Mouse (Mus musculus) lung, postnatal 0 days (tissue): ENCODE data around the gene Akip1. TPM values are rescaled to one million over a fixed set of nuclear protein-coding genes. Genes with fewer than 3 reads are reported as not detected.

Experiments
- ATAC-seq: fragments of 200-750 bp; cut with Nextera tagmentation; 2 replicates; pipeline ENCODE4 v1.8.0; 2017; ENCODE audit warnings: moderate library complexity
- DNase-seq: peaks from one replicate; pipeline ENCODE4 v3.0.0-alpha.2; 2016; ENCODE audit warnings: low spot score
- H3K27ac ChIP-seq: fragments of 300-500 bp; sonication (generic); 2 replicates; pipeline ENCODE4 v1.5.1; 2014; ENCODE audit warnings: antibody characterized with exemption, mild to moderate bottlenecking, low read length, mixed read lengths
- H3K27me3 ChIP-seq: fragments of 300-500 bp; sonication (generic); replicated peaks from 2 replicates; pipeline ENCODE4 v1.6.1; 2014; ENCODE audit warnings: low read length, mixed read lengths; ENCODE audit not compliant: insufficient read depth
- H3K36me3 ChIP-seq: fragments of 300-500 bp; sonication (generic); 2 replicates; pipeline ENCODE4 v1.6.1; 2014; ENCODE audit warnings: low read length, mixed read lengths; ENCODE audit not compliant: insufficient read depth
- H3K4me1 ChIP-seq: fragments of 300-500 bp; sonication (generic); 2 replicates; pipeline ENCODE4 v1.6.1; 2014; ENCODE audit warnings: antibody characterized with exemption, low read depth, low read length, mixed read lengths; ENCODE audit not compliant: insufficient read depth
- H3K4me2 ChIP-seq: fragments of 300-500 bp; sonication (generic); replicated peaks from 2 replicates; pipeline ENCODE4 v1.6.1; 2014; ENCODE audit warnings: low read depth, mild to moderate bottlenecking, low read length, moderate library complexity, mixed read lengths
- H3K4me3 ChIP-seq: fragments of 300-500 bp; sonication (generic); 2 replicates; pipeline ENCODE4 v1.5.1; 2014; ENCODE audit warnings: low read depth, low read length
- H3K9ac ChIP-seq: fragments of 300-500 bp; sonication (generic); replicated peaks from 2 replicates; pipeline ENCODE4 v1.6.1; 2014; ENCODE audit warnings: low read depth, mild to moderate bottlenecking
- H3K9me3 ChIP-seq: fragments of 300-500 bp; sonication (generic); 2 replicates; pipeline ENCODE4 v1.6.1; 2016; ENCODE audit warnings: low read length, mixed read lengths
- CTCF ChIP-seq: IDR thresholded peaks from 2 replicates; pipeline ENCODE4 v1.5.1; 2016; ENCODE audit warnings: antibody characterized with exemption, mild to moderate bottlenecking
- EP300 ChIP-seq: IDR thresholded peaks from 2 replicates; pipeline ENCODE4 v1.6.1; 2016; ENCODE audit warnings: antibody characterized with exemption, mild to moderate bottlenecking, control low read depth
- WGBS: fragments of 180-500 bp; shearing (Covaris S2); extraction: QIAGEN DNeasy Blood & Tissue Kit; methylation state at CpG from one replicate; pipeline ENCODE4 v1.1.7; 2014; 5-methylcytosine and 5-hydroxymethylcytosine counted together
- polyA plus RNA-seq: library from polyadenylated mRNA; unstranded; fragments of >200 nt; fragmentation: Nextera tagmentation; extraction: Ambion mirVana; gene quantifications from 2 replicates; pipeline ENCODE4 v1.2.1, GENCODE M21; 2015

Akip1 gene
- polyA plus RNA-seq, 1 experiment from 2014 or later = 52.5 TPM

- Histone ChIP-seq H3K36me3 (no peaks in the 10 kb centered on the region), H3K4me3 (no peak overlapping the region), H3K4me1 (peaks cover 2% of the 10 kb centered on the region; the same call in 1 of the 2 replicates), H3K9me3 (no peaks in the 10 kb centered on the region), H3K27ac (no peak overlapping the region), H3K27me3 (no peaks in the 10 kb centered on the region), H3K9ac (no peak overlapping the region), H3K4me2 (no peak overlapping the region)
- DNase-seq = no peak
- no peak for ATAC-seq
- 89% methylated on average over 3 of the region's 3 CpGs for WGBS
- TF ChIP-seq EP300 = no peak
- peak; percentile 64 for TF ChIP-seq CTCF
These were observed 13.4 kb upstream of the Akip1 start for GRCm38 (mm10) chr7:109690101-109690500.

DNA sequence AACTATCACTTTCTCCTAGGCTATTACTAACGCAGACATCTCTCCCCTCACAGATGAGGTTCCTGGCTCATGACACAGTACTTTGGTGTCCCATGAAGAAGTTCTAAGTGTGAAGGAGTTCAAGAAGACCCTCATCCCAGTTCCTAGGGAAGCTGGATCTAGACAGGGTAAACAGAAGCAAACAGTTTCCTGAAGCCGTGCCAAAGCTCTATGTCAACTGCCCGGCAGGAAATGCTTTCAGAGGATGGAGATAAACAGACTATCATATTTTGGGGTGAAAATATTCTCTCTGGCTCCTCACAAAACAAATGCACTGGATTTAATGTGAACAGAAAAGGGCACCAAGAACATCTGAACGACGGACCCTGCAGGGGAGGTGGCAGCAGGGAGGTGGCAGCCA is 12.5 kb upstream of the Akip1 start:
- Histone ChIP-seq H3K36me3 (no peaks in the 10 kb centered on the region), H3K9ac (no peak overlapping the region), H3K4me2 (no peak overlapping the region), H3K4me3 (no peak overlapping the region), H3K27me3 (no peaks in the 10 kb centered on the region), H3K9me3 (no peaks in the 10 kb centered on the region), H3K27ac (peak overlapping the region; percentile 64; the same call in 1 of the 2 replicates), H3K4me1 (peaks cover 2% of the 10 kb centered on the region; the same call in 1 of the 2 replicates)
- ATAC-seq (peak; percentile 48), DNase-seq (peak; percentile 69)
- 36% methylated on average over 5 of the region's 5 CpGs for WGBS
- TF ChIP-seq EP300 = peak; percentile 65; the same call in 1 of the 2 replicates
- TF ChIP-seq CTCF = no peak

GRCm38 (mm10) chr7:109694576-109695338 is 8.7 kb upstream of the Akip1 start:
- Histone ChIP-seq H3K4me1 (peaks cover 2% of the 10 kb centered on the region; the same call in 1 of the 2 replicates), H3K4me2 (no peak overlapping the region), H3K9me3 (no peaks in the 10 kb centered on the region), H3K27ac (no peak overlapping the region), H3K9ac (no peak overlapping the region), H3K36me3 (no peaks in the 10 kb centered on the region), H3K4me3 (no peak overlapping the region), H3K27me3 (no peaks in the 10 kb centered on the region)
- ATAC-seq (no peak), DNase-seq (no peak)
- WGBS = 82% methylated on average over 13 of the region's 13 CpGs
- TF ChIP-seq EP300 (no peak), CTCF (no peak)

- WGBS = 87% methylated on average over 10 of the region's 10 CpGs
- Histone ChIP-seq H3K4me1 (peaks cover 2% of the 10 kb centered on the region; the same call in 1 of the 2 replicates), H3K9me3 (no peaks in the 10 kb centered on the region), H3K27me3 (no peaks in the 10 kb centered on the region), H3K36me3 (no peaks in the 10 kb centered on the region), H3K4me2 (no peak overlapping the region), H3K27ac (no peak overlapping the region), H3K4me3 (no peak overlapping the region), H3K9ac (no peak overlapping the region)
- TF ChIP-seq CTCF (no peak), EP300 (no peak)
- DNase-seq = no peak
- no peak for ATAC-seq
These were observed 8.2 kb upstream of the Akip1 start for GRCm38 (mm10) chr7:109695339-109695726.

DNA sequence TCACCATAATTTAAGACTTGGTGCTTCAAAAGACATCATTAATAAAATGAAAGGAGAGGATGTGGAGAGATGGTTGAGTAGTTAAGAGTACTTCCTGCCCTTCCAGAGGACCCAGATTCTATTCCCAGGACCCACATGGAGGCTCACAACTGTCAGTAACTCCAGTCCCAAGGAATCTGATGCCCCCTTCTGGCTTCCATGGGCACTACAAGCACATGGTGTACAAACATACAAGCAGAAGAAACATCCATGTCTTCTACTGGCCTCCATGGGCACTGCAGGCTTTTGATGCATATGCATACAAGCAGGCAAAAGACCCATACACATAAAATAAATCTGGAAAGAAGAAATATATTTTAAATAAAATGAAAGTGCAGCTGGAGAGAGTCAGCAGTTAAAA is 3.3 kb upstream of the Akip1 start:
- Histone ChIP-seq H3K36me3 (no peaks in the 10 kb centered on the region), H3K4me3 (no peak overlapping the region), H3K27ac (no peak overlapping the region), H3K9me3 (no peaks in the 10 kb centered on the region), H3K4me2 (no peak overlapping the region), H3K27me3 (no peaks in the 10 kb centered on the region), H3K9ac (no peak overlapping the region), H3K4me1 (peaks cover 9% of the 10 kb centered on the region)
- ATAC-seq = no peak
- DNase-seq = no peak
- TF ChIP-seq EP300 (no peak), CTCF (peak; percentile 53)

GRCm38 (mm10) chr7:109702721-109703120 is 769 bp upstream of the Akip1 start:
- TF ChIP-seq EP300 = no peak
- TF ChIP-seq CTCF = no peak
- Histone ChIP-seq H3K9ac (peak overlapping the region; percentile 19; the same call in 1 of the 2 replicates), H3K27ac (no peak overlapping the region), H3K9me3 (no peaks in the 10 kb centered on the region), H3K27me3 (no peaks in the 10 kb centered on the region), H3K36me3 (no peaks in the 10 kb centered on the region), H3K4me3 (peak overlapping the region; percentile 75; the same call in 1 of the 2 replicates), H3K4me2 (peak overlapping the region; percentile 58), H3K4me1 (peaks cover 9% of the 10 kb centered on the region)
- WGBS = 47% methylated on average over 4 of the region's 4 CpGs
- ATAC-seq (no peak), DNase-seq (no peak)
